8 mouse cellular contexts compared by ENCODE assay signal in the genomic region with DNA sequence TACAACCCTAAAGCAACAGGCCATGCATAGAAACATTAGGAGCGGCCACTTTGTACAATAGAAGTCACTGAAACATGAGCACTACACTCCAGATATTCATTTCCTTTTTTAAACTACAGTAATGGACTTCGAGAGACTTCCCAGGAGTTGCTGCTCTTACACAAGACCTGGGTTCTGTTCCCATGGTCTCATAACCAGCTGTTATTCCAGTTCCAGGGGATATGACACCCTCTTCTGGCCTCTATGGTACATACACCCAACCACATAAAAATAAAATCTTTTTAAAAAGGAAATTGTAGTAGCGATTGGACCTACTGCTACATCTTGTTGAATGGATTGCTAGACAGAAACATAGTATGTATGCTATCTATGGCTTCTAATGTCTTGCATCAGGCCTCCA. TPM values are rescaled to one million over a fixed set of nuclear protein-coding genes. Genes with fewer than 3 reads are reported as not detected.
A peak's percentile ranks its signal among the peaks of the same experiment; 100 is the strongest.
DNase-seq lines count a peak whose midpoint lies in the region; ATAC-seq and TF ChIP-seq lines count a peak whose summit lies in the region.
"Had no signal": no experiment of that assay in that cellular context is flagged by ENCODE, and none has a peak within 500 bp of the region (broad histone marks: within the 10 kb centered on the region; RNA-seq: fewer than 3 reads in every experiment).

No protein-coding gene starts in this region.

- no peaks in the 10 kb centered on the region for H3K27me3 ChIP-seq in limb, embryonic 13.5 days
- no peaks in the 10 kb centered on the region for H3K27me3 ChIP-seq in stomach, postnatal 0 days (ENCODE audit: control insufficient read depth, insufficient read depth, low read length)

- no peak overlapping the region for H3K4me3 ChIP-seq in lung, adult 2 months (replicated peaks; ENCODE audit: extremely low read depth, low read depth, low read length)
- peak overlapping the region; percentile 98; the same call in 1 of the 2 replicates for H3K4me3 ChIP-seq in embryonic fibroblast, embryonic 13.5 days (ENCODE audit: insufficient read depth, low read length)
- H3K4me3 ChIP-seq in limb, embryonic 13.5 days: peak overlapping the region; percentile 87
- H3K4me3 ChIP-seq in stomach, postnatal 0 days (ENCODE audit: low read depth, low read length): peak overlapping the region; percentile 98

- no peak for TF ChIP-seq CTCF in lung, adult 2 months (IDR thresholded peaks at IDR 0.05; ENCODE audit: insufficient read depth, low read length)
- no peak for TF ChIP-seq CTCF in embryonic fibroblast, embryonic 13.5 days (IDR thresholded peaks at IDR 0.05; ENCODE audit: borderline replicate concordance, insufficient read depth, low read length)
- peak; percentile 50 for TF ChIP-seq CTCF in stomach, postnatal 0 days (IDR thresholded peaks at IDR 0.05; ENCODE audit: low read depth)

- no peak for ATAC-seq in limb, embryonic 13.5 days (ENCODE audit: low FRiP score, low read depth)
- no peak for ATAC-seq in stomach, postnatal 0 days (ENCODE audit: low FRiP score, low TSS enrichment)

- intact Hi-C loops in left cerebral cortex, postnatal 36 days (cut with DNase I): loop anchor here (5.0 kb wide), 1 partner anchor 364 kb away; a partner anchor contains a TSS

- no peak for TF ChIP-seq POLR2A in lung, adult 2 months (IDR thresholded peaks at IDR 0.05; ENCODE audit: borderline replicate concordance, extremely low read depth, low read depth, low read length)
- TF ChIP-seq POLR2A in embryonic fibroblast, embryonic 13.5 days (IDR thresholded peaks at IDR 0.05; ENCODE audit: low read depth, low read length): no peak

- H3K9me3 ChIP-seq in limb, embryonic 13.5 days: no peaks in the 10 kb centered on the region
- H3K9me3 ChIP-seq in stomach, postnatal 0 days (ENCODE audit: control insufficient read depth, low read length): no peaks in the 10 kb centered on the region

- no peak for TF ChIP-seq EP300 in stomach, postnatal 0 days (optimal IDR thresholded peaks at IDR 0.05)

- no peak overlapping the region for H3K27ac ChIP-seq in embryonic fibroblast, embryonic 13.5 days (ENCODE audit: insufficient read depth, low read length)
- H3K27ac ChIP-seq in limb, embryonic 13.5 days: peak overlapping the region; percentile 94; the same call in 1 of the 2 replicates
- no peak overlapping the region for H3K27ac ChIP-seq in stomach, postnatal 0 days (replicated peaks)

- WGBS in lung, adult 2 months: 74% methylated on average over 3 of the region's 3 CpGs
- WGBS in limb, embryonic 13.5 days: 81% methylated on average over 3 of the region's 3 CpGs
- 84% methylated on average over 3 of the region's 3 CpGs for WGBS in stomach, postnatal 0 days

- DNase-seq in lung, postnatal 36 days: peak; percentile 13
- DNase-seq in lung, adult 2 months: no peak
- no peak for DNase-seq in stomach, postnatal 0 days (ENCODE audit: low spot score)
- no peak for DNase-seq in left cerebral cortex, postnatal 36 days (ENCODE audit: low spot score in 2 of 2)
- no peak for DNase-seq in left cerebral cortex, adult 18-20 months (ENCODE audit: low spot score in 2 of 2)
- DNase-seq: retina, postnatal 1 day had no signal

- peaks cover 25% of the 10 kb centered on the region for H3K36me3 ChIP-seq in limb, embryonic 13.5 days
- H3K36me3 ChIP-seq in stomach, postnatal 0 days (ENCODE audit: control insufficient read depth, insufficient read depth, low read length): peaks cover 14% of the 10 kb centered on the region; the same call in 1 of the 2 replicates

- no peaks in the 10 kb centered on the region; the same call in 1 of the 2 replicates for H3K4me1 ChIP-seq in lung, adult 2 months (ENCODE audit: control insufficient read depth, insufficient read depth, low read length)
- no peaks in the 10 kb centered on the region for H3K4me1 ChIP-seq in embryonic fibroblast, embryonic 13.5 days (ENCODE audit: control insufficient read depth, insufficient read depth, low read length)
- peaks cover 18% of the 10 kb centered on the region for H3K4me1 ChIP-seq in limb, embryonic 13.5 days
- no peaks in the 10 kb centered on the region for H3K4me1 ChIP-seq in stomach, postnatal 0 days (replicated peaks; ENCODE audit: control insufficient read depth, insufficient read depth)

- peak overlapping the region; percentile 88 for H3K4me2 ChIP-seq in limb, embryonic 13.5 days (replicated peaks)
- peak overlapping the region; percentile 92 for H3K4me2 ChIP-seq in stomach, postnatal 0 days (replicated peaks; ENCODE audit: low read depth)

- peak overlapping the region; percentile 98 for H3K9ac ChIP-seq in limb, embryonic 13.5 days
- no peak overlapping the region for H3K9ac ChIP-seq in stomach, postnatal 0 days (ENCODE audit: low read length)

RNA-seq across cellular contexts. Expression of a gene that starts 0.5 kb away (rescaled TPM):
- polyA plus RNA-seq in lung, adult 2 months (2012; rRNA removed): 31.4 and 45.8 TPM in 2 replicates
- polyA plus RNA-seq in embryonic fibroblast, embryonic 13.5 days (2011; ENCODE audit: insufficient read length, low read depth, missing spikeins): 44.5 and 47.8 TPM in 2 replicates
- 214 and 224 TPM in 2 replicates for polyA plus RNA-seq in limb, embryonic 13.5 days (2015; fragmentation: Nextera tagmentation; extraction: Ambion mirVana)
- polyA plus RNA-seq in stomach, postnatal 0 days (2015; fragmentation: Nextera tagmentation; extraction: Ambion mirVana): 93.3 and 112 TPM in 2 replicates
- total RNA-seq in left cerebral cortex, postnatal 36 days (2021): 100 to 1,000 TPM; 149 to 162 TPM
- total RNA-seq in left cerebral cortex, adult 18-20 months (2021): 100 to 1,000 TPM; 198 to 202 TPM

RNA-seq across cellular contexts. Expression of a gene that starts 48.1 kb away (rescaled TPM):
- polyA plus RNA-seq in lung, adult 2 months (2012; rRNA removed): 3.7 and 5.7 TPM in 2 replicates
- 0.57 and 4.3 TPM in 2 replicates for polyA plus RNA-seq in embryonic fibroblast, embryonic 13.5 days (2011; ENCODE audit: insufficient read length, low read depth, missing spikeins)
- 1.3 and 2.2 TPM in 2 replicates for polyA plus RNA-seq in limb, embryonic 13.5 days (2015; fragmentation: Nextera tagmentation; extraction: Ambion mirVana)
- polyA plus RNA-seq in stomach, postnatal 0 days (2015; fragmentation: Nextera tagmentation; extraction: Ambion mirVana): 2.1 and 2.3 TPM in 2 replicates
- 1 to 10 TPM; 5.6 to 8.0 TPM for total RNA-seq in left cerebral cortex, postnatal 36 days (2021)
- 1 to 10 TPM; 7.8 to 8.5 TPM for total RNA-seq in left cerebral cortex, adult 18-20 months (2021)
